Mouse (Mus musculus): ENCODE data around the gene Gm49354.
A peak's percentile ranks its signal among the peaks of the same experiment; 100 is the strongest.
"Not testable (repeated sequence)": the region's sequence is repeated elsewhere in the genome, so short reads cannot be mapped to it uniquely, and the experiment has no call there.

Gene Gm49354

DNA sequence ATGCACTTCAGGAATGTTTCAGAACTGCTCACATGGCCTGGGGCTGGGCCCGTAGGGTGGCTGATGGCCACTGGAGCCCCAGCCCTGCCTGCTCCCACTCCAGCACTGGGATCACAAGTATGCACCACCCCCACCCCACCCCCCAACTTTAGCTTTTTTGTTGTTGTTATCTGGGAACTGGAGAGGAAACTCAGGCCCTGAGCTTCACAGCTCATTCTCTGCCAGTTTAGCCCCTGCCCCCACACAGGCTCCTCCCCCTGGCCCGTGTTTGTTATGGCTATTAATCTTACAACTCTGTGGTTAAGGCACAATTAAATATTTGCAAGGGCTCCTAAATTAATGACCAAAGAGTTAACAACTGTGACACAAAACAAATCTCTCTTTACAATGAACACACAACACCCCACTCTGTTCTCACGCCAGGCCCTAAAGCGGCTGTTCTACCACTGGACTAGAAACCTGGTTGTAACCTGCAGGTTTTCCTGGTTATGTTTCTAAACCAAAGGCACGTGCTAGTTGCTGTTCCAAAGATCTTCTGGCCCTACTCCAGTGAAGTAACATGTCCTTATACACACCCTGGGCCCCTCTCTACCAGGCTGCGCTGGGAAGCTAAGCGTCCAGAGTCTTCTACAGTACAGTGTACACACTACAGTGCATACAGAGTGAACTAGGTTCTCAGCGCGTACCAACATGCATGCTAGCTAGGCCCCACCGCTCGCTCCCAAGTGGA, 15.1 kb downstream of the Gm49354 start:
- DNase-seq: no peak

DNA sequence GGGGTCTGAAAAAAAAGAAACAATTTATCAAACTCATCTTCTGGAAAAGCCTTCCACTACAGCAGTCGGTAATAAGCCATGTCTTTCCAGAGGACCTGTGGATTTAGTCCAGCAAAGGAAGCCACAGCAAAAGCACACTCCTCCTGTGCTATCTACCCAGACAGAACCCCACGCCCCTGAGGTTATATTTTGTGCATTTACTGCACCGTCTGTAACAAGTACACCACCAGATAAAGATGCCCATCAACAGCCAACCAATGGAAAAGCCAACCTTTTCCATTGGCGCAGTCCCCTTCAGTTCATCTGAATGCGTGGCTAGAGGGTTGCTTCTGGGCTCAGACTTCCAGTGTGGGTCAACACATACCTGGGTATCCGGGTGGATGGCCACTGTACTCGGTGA, 19.3 kb downstream of the Gm49354 start:
- no peak for DNase-seq

DNA sequence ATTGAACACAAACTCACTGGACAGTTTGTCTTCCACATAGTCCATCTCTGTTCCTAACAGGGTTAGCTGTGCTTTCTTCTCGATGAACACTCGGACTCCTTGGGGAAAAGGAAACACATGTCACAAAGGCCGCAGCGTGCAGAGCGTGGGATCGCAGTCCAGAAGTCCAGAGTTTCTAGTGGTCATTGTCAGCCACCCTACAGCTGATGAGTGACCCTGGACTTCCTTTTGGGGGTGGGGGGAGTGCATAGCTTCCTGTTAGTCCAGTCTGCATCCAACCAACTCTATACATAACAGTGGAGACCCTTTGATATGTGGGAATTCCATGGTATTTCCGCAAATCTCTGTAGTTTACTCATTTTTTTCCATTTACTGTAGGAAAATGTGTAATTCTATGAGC, 25.1 kb downstream of the Gm49354 start:
- no peak for DNase-seq

GRCm38 (mm10) chr13:59750310-59750709, 31.7 kb downstream of the Gm49354 start:
- no peak for DNase-seq

- DNase-seq: no peak
These were observed 35.3 kb downstream of the Gm49354 start, which contains the start of gene 1700014D04Rik for GRCm38 (mm10) chr13:59746711-59747110. Gene 1700014D04Rik (minus strand): TSS chr13:59746752.

DNA sequence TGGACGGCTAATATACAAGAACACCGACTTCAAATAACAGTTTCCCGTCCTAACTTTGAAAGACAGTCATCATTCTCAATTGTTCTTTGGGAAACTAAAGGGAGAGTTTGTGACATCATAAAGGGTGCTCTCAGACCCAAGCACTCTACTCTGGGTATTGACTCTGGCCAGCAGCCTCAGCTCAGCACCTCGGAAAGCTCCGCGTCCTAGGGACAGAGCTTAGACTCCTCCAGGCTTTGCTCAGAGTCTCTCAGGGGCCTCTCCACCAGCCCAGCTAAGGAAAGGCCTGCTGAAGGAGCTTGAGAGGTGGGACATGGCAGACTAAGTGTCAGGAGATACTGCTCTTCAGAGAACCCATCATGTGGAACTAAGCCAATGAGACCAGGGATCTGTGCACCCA, 35.9 kb downstream of the Gm49354 start:
- DNase-seq: no peak

DNA sequence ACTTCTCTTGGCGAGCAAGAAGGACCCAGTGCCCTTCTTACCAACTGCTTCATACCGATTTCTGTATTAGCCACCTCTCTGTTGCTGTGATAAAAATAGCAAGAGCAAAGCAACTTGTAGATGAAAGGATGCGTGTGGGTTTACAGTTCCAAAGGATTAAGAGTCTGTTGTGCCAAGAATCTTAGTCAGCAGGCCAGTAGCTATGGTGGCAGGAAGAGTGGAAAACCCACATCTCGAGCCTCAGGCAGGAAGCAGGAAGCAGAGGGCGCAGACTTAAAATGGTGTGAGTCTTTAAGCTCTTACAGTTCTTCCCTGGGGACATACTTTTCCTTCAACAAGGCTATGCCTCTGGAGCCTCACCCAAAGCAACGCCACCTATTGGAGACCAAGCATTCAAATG, 36.6 kb downstream of the Gm49354 start:
- no peak for DNase-seq

DNA sequence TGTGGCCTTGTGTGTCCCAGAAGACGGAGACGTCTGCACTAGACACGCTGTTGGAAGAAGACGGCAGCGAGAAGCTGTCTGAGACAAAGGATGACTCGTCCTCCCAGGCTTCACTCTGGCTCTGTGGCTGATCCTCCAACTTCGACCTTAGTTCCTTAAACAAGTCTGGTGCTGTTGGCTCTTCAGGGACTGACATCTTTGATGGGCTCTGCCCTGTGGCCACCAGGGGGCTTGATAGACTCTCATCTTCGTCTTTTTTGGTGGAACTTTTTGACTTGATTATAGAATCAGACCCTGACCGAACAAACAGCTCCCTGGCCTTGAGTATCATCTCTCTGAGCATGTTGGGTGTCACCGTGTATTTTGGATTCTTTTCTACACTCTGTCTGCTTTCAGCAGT, 40.3 kb downstream of the Gm49354 start:
- peak; percentile 63 for DNase-seq

DNA sequence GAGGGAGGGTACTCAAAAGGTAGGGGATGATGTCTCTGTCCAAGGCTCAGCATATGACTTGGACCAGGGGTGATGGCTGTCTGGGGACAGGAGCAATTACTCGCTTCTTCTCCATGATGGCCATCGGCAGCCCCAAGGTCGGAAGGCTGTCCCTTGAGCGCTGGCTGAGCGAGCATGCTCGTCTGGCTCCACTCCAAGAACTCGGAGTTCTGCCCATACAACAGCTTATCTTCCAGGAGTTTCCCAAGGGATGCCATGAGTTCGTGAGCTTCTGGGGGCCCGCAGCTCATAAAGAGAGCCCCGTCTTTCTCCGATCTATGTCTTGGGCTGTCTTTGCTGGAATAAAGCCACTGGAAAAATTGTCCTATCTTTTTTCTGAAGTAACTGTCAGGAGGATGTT, 40.9 kb downstream of the Gm49354 start:
- no peak for DNase-seq

- DNase-seq: no peak
These were observed 42.6 kb downstream of the Gm49354 start for GRCm38 (mm10) chr13:59739397-59739796.

- DNase-seq: no peak
These were observed 43.6 kb downstream of the Gm49354 start for GRCm38 (mm10) chr13:59738455-59738854.

- no peak for DNase-seq
These were observed 46.9 kb downstream of the Gm49354 start for GRCm38 (mm10) chr13:59735190-59735589.

DNA sequence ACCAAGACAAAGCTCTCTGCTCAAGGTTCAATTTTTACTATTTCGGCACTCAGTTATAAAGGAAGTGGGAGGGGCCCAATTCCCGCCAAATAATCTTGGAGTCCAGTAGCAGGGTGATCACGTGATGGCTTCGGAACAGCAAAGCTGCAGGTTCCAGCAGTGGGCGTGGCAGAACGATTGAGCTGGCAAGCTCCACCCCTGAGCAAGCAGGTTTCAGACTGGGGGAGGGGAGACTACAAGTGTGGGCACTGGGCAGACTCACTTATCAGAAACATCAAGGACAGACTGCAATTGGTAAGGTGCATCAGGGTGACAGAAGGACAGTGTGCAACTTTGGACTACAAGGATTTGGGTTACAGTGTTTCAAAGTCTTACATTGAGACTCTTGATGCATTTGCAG, 47.7 kb downstream of the Gm49354 start:
- not testable (repeated sequence) for DNase-seq

DNA sequence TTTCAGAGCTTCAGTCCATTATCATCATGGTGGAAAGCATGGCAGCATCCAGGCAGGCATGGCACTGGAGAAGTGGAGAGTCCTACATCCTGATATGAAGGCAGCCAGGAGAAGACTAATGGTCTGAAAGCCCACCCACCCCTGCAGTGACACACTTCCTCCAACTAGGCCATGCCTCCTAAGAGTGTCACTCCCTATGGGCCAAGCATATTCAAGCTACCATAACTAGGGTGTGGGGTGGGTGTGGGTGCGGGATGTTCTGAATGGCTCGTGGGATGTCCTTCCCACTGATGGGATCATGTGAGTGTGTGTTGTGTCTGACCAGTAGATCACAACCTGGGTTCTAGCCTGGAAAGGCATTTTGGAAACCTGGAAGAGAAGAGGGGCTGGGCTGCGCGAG, 48.1 kb downstream of the Gm49354 start:
- no peak for DNase-seq

GRCm38 (mm10) chr13:59731652-59732051, 50.4 kb downstream of the Gm49354 start, which contains the start of gene Spata31d1d:
Gene Spata31d1d (minus strand): TSS chr13:59731752.
- DNase-seq: no peak

DNA sequence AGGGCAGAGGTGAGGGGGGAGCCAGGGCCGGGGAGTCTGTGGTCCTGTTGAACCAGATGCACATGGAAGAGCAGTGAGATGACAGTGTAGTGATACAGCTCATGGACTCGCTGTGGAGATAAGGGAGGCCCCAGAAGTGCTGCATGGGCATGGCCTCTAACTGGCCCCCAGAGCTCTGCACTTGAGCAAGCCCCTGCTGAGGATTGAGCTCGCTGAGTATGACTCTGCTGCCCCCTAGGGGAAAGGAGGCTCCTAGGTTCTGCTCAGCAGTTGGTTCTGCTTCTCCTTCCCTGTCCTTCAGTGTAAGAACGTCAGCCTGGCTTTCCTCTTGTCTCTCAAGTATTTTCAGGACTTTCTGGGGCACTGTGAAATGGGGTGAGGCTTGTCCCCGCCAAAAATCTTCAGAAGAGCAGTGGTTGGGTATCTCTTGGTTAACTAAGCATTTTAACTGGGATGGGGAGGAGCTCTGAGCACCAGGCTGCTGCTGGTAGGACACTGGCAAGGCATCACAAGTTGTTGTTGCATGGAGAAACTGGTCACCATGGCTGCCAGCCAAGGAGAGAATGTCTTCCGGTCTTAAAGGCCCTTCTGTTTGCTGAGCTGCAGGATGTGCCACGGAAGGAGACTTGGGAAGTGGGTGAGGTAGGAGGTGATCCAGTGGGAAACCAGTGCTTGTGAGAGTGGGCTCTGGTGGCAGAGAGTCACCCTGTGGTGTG, 53.5 kb downstream of the Gm49354 start:
- peak; percentile 85 for DNase-seq

GRCm38 (mm10) chr13:59726139-59726867, 55.7 kb downstream of the Gm49354 start:
- DNase-seq: no peak

- not testable (repeated sequence) for DNase-seq
These were observed 60.0 kb downstream of the Gm49354 start for GRCm38 (mm10) chr13:59722089-59722488.

DNA sequence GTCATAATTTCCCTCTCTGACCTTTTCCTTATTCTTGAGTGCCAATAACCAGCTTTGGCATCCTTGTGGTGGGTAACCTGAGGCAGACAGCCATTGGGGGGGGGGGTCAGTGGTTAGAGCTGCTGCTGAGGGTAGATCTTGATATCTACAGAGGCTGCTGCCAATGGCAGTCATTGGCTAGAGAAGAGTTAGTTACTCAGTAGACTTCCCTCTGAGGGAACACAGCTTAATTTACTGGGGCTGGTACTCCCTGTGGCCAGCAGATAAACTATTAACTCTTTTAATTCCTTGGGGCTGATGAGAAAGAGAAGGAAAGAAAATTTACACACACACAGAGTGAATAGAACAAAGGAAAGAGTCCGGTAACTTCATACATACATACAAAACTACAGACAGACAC, 62.6 kb downstream of the Gm49354 start:
- no peak for DNase-seq

DNA sequence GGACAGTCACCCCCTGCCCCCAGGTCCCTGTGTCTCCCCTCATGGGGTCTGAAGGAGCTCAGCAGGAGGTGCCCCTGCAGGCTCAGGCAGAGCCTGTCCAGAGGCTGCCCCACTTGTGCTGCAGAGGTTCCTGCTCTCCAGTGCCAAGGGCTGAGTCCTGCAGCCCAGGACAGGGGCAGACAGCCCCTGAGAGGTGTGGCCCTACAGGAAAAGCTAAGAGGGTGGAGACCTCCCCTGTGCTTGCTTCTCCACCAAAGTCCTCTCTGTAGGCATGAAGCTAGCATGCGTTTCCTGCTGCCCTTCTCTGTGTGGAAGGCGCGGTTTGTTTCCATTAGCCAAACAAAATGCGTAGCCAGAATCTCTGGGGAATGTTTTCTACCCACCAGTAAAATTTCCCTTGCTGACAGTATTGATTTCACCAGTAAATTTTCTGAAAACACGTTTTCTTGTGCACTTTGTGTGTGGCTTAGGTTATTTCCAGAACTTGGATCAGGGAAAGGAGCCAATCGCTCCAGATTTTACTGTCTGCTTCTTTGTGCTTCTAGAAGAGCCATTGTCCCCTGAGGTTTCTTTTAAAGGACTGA, 63.1 kb downstream of the Gm49354 start:
- not testable (repeated sequence) for DNase-seq

DNA sequence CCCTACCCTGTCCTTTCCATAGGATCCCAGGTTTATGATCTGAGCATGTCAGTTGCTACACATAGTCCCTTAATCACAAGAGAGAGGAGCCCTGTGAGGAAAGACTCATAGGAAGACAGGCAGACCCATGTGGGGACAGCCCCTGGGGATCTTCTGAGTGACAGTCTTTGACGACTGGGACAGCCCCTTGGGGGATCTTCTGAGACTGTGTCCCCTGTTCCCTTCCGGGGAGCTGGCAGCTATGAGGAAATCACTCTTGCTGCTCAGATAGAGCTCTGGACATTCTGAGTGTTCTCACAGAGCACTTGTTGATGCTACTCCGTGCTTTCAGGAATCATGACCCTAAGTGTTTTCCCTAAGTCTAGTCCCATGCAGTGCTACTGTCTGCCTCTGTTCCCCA, 68.3 kb downstream of the Gm49354 start:
- DNase-seq: no peak

- DNase-seq: not testable (repeated sequence)
These were observed 70.1 kb downstream of the Gm49354 start, which contains the start of gene Spata31d1b for GRCm38 (mm10) chr13:59711984-59712383. Gene Spata31d1b (plus strand): TSS chr13:59712284.

GRCm38 (mm10) chr13:59710230-59710629, 71.8 kb downstream of the Gm49354 start, which contains the start of gene Spata31d1a:
Gene Spata31d1a (minus strand): TSS chr13:59710330.
- no peak for DNase-seq
